8 mouse cellular contexts compared by ENCODE assay signal in genomic region chr7:125551766-125552709, GRCm38 (mm10). TPM values are rescaled to one million over a fixed set of nuclear protein-coding genes. Genes with fewer than 3 reads are reported as not detected.
DNase-seq lines count a peak whose midpoint lies in the region.

Gene Il4ra (plus strand): TSS chr7:125552120.

- DNase-seq in adrenal gland, adult 2 months = peak; percentile 96
- DNase-seq in embryo, embryonic 11 days = peak; percentile 94
- peak; percentile 90 for DNase-seq in gastrocnemius, postnatal 14 days
- DNase-seq in induced T-regulatory cell, adult 2 months (ENCODE audit: low read depth) = peak; percentile 96
- DNase-seq in left cerebral cortex, postnatal 25 days (ENCODE audit: low spot score in 2 of 2) = peak; percentile 58 to 75
- DNase-seq in mesoderm, embryonic 11.5 days (ENCODE audit: low read depth, low spot score) = peak; percentile 89
- DNase-seq in right cerebral cortex, postnatal 25 days = peak; percentile 68
- peak; percentile 85 to 92 for DNase-seq in urinary bladder, postnatal 36 days (ENCODE audit: low spot score in 2 of 2)

- intact Hi-C loops in gastrocnemius, postnatal 14 days (cut with DNase I; ENCODE audit: low total_unique reads) = no loop called here
- intact Hi-C loops in left cerebral cortex, postnatal 25 days (cut with DNase I) = no loop called here

RNA-seq across cellular contexts. Expression of gene Il4ra, which starts in this region (rescaled TPM):
- 100 to 1,000 TPM in 1 of 2 experiments, 10 to 100 TPM in 1; 49.6 to 142 TPM for total RNA-seq in adrenal gland, adult 2 months (2021)
- polyA plus RNA-seq in adrenal gland, adult 2 months (2012; rRNA removed) = 76.2 and 114 TPM in 2 replicates
- total RNA-seq in gastrocnemius, postnatal 14 days (2021) = 1 to 10 TPM; 9.4 to 9.5 TPM
- total RNA-seq in left cerebral cortex, postnatal 25 days (2021) = 1 to 10 TPM; 6.1 to 7.1 TPM

Comparison
In these comparisons a context has a peak if more than half of its experiments do, and no peak if none do; other contexts are left out.
1. Peak in every context shown above with its lines: DNase-seq.
2. RNA of gene Il4ra (total RNA-seq): 49.6 to 142 TPM in adrenal gland, adult 2 months; 9.4 to 9.5 TPM in gastrocnemius, postnatal 14 days and 6.1 to 7.1 TPM in left cerebral cortex, postnatal 25 days; every median in the first group is over 4 times any median in the second.